Mouse (Mus musculus): Measurements from ENCODE around the gene Psenen. TPM values are rescaled to one million over a fixed set of nuclear protein-coding genes. Genes with fewer than 3 reads are reported as not detected.

Psenen gene
- polyA plus RNA-seq, 1 experiment from 2014 or later = 113 TPM

- WGBS = 1% methylated on average over 39 of the region's 84 CpGs
- Histone ChIP-seq H3K4me2 (ENCODE audit: low read depth, low read length) (peak within 1 kb of the TSS; percentile 78), H3K27me3 (replicated peaks; ENCODE audit: control insufficient read depth, insufficient read depth, low read length) (no peaks in the 10 kb centered on the region), H3K27ac (replicated peaks; ENCODE audit: low read depth, low read length) (peak within 1 kb of the TSS; percentile 30; the same call in 1 of the 2 replicates), H3K4me3 (ENCODE audit: low read depth, low read length) (peak within 1 kb of the TSS; percentile 60), H3K4me1 (ENCODE audit: control insufficient read depth, insufficient read depth, low read length) (peaks cover 12% of the 10 kb centered on the region; the same call in 1 of the 2 replicates), H3K9ac (ENCODE audit: low read depth, low read length) (peak within 1 kb of the TSS; percentile 68), H3K9me3 (ENCODE audit: control insufficient read depth, low read length) (no peaks in the 10 kb centered on the region), H3K36me3 (ENCODE audit: control insufficient read depth, insufficient read depth, low read length) (peaks cover 40% of the 10 kb centered on the region)
- ATAC-seq (ENCODE audit: low read depth) (peak; percentile 93), DNase-seq (ENCODE audit: low spot score) (peak; percentile 99)
These were observed 28.5 kb downstream of the Psenen start, which contains the start of gene Arhgap33 for GRCm38 (mm10) chr7:30534633-30535577. Gene Arhgap33, minus strand, starts transcription at chr7:30535060.

- Histone ChIP-seq H3K27ac (replicated peaks; ENCODE audit: low read depth, low read length) (no peak overlapping the region), H3K9me3 (ENCODE audit: control insufficient read depth, low read length) (no peaks in the 10 kb centered on the region), H3K9ac (ENCODE audit: low read depth, low read length) (peak overlapping the region; percentile 68), H3K4me2 (ENCODE audit: low read depth, low read length) (peak overlapping the region; percentile 78), H3K4me3 (ENCODE audit: low read depth, low read length) (peak overlapping the region; percentile 60), H3K27me3 (replicated peaks; ENCODE audit: control insufficient read depth, insufficient read depth, low read length) (no peaks in the 10 kb centered on the region), H3K4me1 (ENCODE audit: control insufficient read depth, insufficient read depth, low read length) (peaks cover 12% of the 10 kb centered on the region; the same call in 1 of the 2 replicates), H3K36me3 (ENCODE audit: control insufficient read depth, insufficient read depth, low read length) (peaks cover 40% of the 10 kb centered on the region)
- WGBS = 6% methylated on average over 25 of the region's 26 CpGs
- DNase-seq (ENCODE audit: low spot score) (peak; percentile 7), ATAC-seq (ENCODE audit: low read depth) (peak; percentile 19)
These were observed 29.3 kb downstream of the Psenen start for GRCm38 (mm10) chr7:30533941-30534632.

GRCm38 (mm10) chr7:30532931-30533330 is 30.5 kb downstream of the Psenen start:
- DNase-seq (ENCODE audit: low spot score) (peak; percentile 59), ATAC-seq (ENCODE audit: low read depth) (no peak)
- peaks cover 46% of the 10 kb centered on the region for H3K36me3 ChIP-seq (ENCODE audit: control insufficient read depth, insufficient read depth, low read length)
- peak overlapping the region; percentile 78; the same call in 1 of the 2 replicates for H3K4me2 ChIP-seq (ENCODE audit: low read depth, low read length)
- H3K4me3 ChIP-seq (ENCODE audit: low read depth, low read length) = 0 out of 2 replicates have a peak overlapping the region, but pooled peaks have one; percentile 2
- peaks cover 12% of the 10 kb centered on the region; the same call in 1 of the 2 replicates for H3K4me1 ChIP-seq (ENCODE audit: control insufficient read depth, insufficient read depth, low read length)
- WGBS = 34% methylated on average over 5 of the region's 8 CpGs
- no peaks in the 10 kb centered on the region for H3K9me3 ChIP-seq (ENCODE audit: control insufficient read depth, low read length)
- no peak overlapping the region for H3K27ac ChIP-seq (replicated peaks; ENCODE audit: low read depth, low read length)
- H3K9ac ChIP-seq (ENCODE audit: low read depth, low read length) = peak overlapping the region; percentile 46
- H3K27me3 ChIP-seq (replicated peaks; ENCODE audit: control insufficient read depth, insufficient read depth, low read length) = no peaks in the 10 kb centered on the region

- H3K36me3 ChIP-seq (ENCODE audit: control insufficient read depth, insufficient read depth, low read length) = peaks cover 55% of the 10 kb centered on the region
These were observed 32.1 kb downstream of the Psenen start for GRCm38 (mm10) chr7:30531291-30531815.

GRCm38 (mm10) chr7:30526981-30527380 is 36.4 kb downstream of the Psenen start:
- 74% methylated on average over 8 of the region's 14 CpGs for WGBS
- no peaks in the 10 kb centered on the region for H3K9me3 ChIP-seq (ENCODE audit: control insufficient read depth, low read length)
- H3K4me1 ChIP-seq (ENCODE audit: control insufficient read depth, insufficient read depth, low read length) = 0 out of 2 replicates have a peak, but pooled peaks cover 11% of the 10 kb centered on the region
- DNase-seq (ENCODE audit: low spot score) (no peak), ATAC-seq (ENCODE audit: low read depth) (no peak)
- H3K4me3 ChIP-seq (ENCODE audit: low read depth, low read length) = peak overlapping the region; percentile 18; the same call in 1 of the 2 replicates
- H3K27ac ChIP-seq (replicated peaks; ENCODE audit: low read depth, low read length) = peak overlapping the region; percentile 48; the same call in 1 of the 2 replicates
- H3K9ac ChIP-seq (ENCODE audit: low read depth, low read length) = peak overlapping the region; percentile 35; the same call in 1 of the 2 replicates
- peak overlapping the region; percentile 47 for H3K4me2 ChIP-seq (ENCODE audit: low read depth, low read length)
- H3K27me3 ChIP-seq (replicated peaks; ENCODE audit: control insufficient read depth, insufficient read depth, low read length) = no peaks in the 10 kb centered on the region
- H3K36me3 ChIP-seq (ENCODE audit: control insufficient read depth, insufficient read depth, low read length) = peaks cover 67% of the 10 kb centered on the region

More at GRCm38 (mm10) chr7:30531291-30531815, 32.1 kb downstream of the Psenen start:
- Histone ChIP-seq H3K9ac (ENCODE audit: low read depth, low read length) (no peak overlapping the region), H3K4me2 (ENCODE audit: low read depth, low read length) (no peak overlapping the region), H3K9me3 (ENCODE audit: control insufficient read depth, low read length) (no peaks in the 10 kb centered on the region), H3K27ac (replicated peaks; ENCODE audit: low read depth, low read length) (no peak overlapping the region), H3K4me1 (ENCODE audit: control insufficient read depth, insufficient read depth, low read length) (peaks cover 17% of the 10 kb centered on the region; the same call in 1 of the 2 replicates), H3K4me3 (ENCODE audit: low read depth, low read length) (no peak overlapping the region), H3K27me3 (replicated peaks; ENCODE audit: control insufficient read depth, insufficient read depth, low read length) (no peaks in the 10 kb centered on the region)
- DNase-seq (ENCODE audit: low spot score) (peak; percentile 13), ATAC-seq (ENCODE audit: low read depth) (no peak)
- 77% methylated on average over 9 of the region's 9 CpGs for WGBS

GRCm38 (mm10) chr7:30526399-30526798 is 37.0 kb downstream of the Psenen start:
- Histone ChIP-seq H3K9me3 (ENCODE audit: control insufficient read depth, low read length) (no peaks in the 10 kb centered on the region), H3K4me1 (ENCODE audit: control insufficient read depth, insufficient read depth, low read length) (0 out of 2 replicates have a peak, but pooled peaks cover 11% of the 10 kb centered on the region), H3K9ac (ENCODE audit: low read depth, low read length) (peak overlapping the region; percentile 35; the same call in 1 of the 2 replicates), H3K4me3 (ENCODE audit: low read depth, low read length) (peak overlapping the region; percentile 18), H3K27ac (replicated peaks; ENCODE audit: low read depth, low read length) (peak overlapping the region; percentile 48), H3K36me3 (ENCODE audit: control insufficient read depth, insufficient read depth, low read length) (peaks cover 61% of the 10 kb centered on the region), H3K4me2 (ENCODE audit: low read depth, low read length) (peak overlapping the region; percentile 47), H3K27me3 (replicated peaks; ENCODE audit: control insufficient read depth, insufficient read depth, low read length) (no peaks in the 10 kb centered on the region)
- 18% methylated on average over 17 of the region's 17 CpGs for WGBS
- DNase-seq (ENCODE audit: low spot score) = no peak
- ATAC-seq (ENCODE audit: low read depth) = no peak

GRCm38 (mm10) chr7:30525954-30526353 is 37.5 kb downstream of the Psenen start:
- 23% methylated on average over 10 of the region's 10 CpGs for WGBS
- H3K36me3 ChIP-seq (ENCODE audit: control insufficient read depth, insufficient read depth, low read length) = peaks cover 58% of the 10 kb centered on the region
- H3K4me1 ChIP-seq (ENCODE audit: control insufficient read depth, insufficient read depth, low read length) = 0 out of 2 replicates have a peak, but pooled peaks cover 11% of the 10 kb centered on the region
- H3K27me3 ChIP-seq (replicated peaks; ENCODE audit: control insufficient read depth, insufficient read depth, low read length) = no peaks in the 10 kb centered on the region
- DNase-seq (ENCODE audit: low spot score) = peak; percentile 65
- ATAC-seq (ENCODE audit: low read depth) = peak; percentile 47
- H3K9me3 ChIP-seq (ENCODE audit: control insufficient read depth, low read length) = no peaks in the 10 kb centered on the region
- peak overlapping the region; percentile 47 for H3K4me2 ChIP-seq (ENCODE audit: low read depth, low read length)
- peak overlapping the region; percentile 35; the same call in 1 of the 2 replicates for H3K9ac ChIP-seq (ENCODE audit: low read depth, low read length)
- peak overlapping the region; percentile 48 for H3K27ac ChIP-seq (replicated peaks; ENCODE audit: low read depth, low read length)
- peak overlapping the region; percentile 18 for H3K4me3 ChIP-seq (ENCODE audit: low read depth, low read length)

GRCm38 (mm10) chr7:30524487-30524886 is 38.9 kb downstream of the Psenen start:
- Histone ChIP-seq H3K36me3 (ENCODE audit: control insufficient read depth, insufficient read depth, low read length) (peaks cover 43% of the 10 kb centered on the region), H3K4me3 (ENCODE audit: low read depth, low read length) (no peak overlapping the region), H3K27ac (replicated peaks; ENCODE audit: low read depth, low read length) (no peak overlapping the region), H3K9ac (ENCODE audit: low read depth, low read length) (no peak overlapping the region), H3K4me2 (ENCODE audit: low read depth, low read length) (no peak overlapping the region), H3K27me3 (replicated peaks; ENCODE audit: control insufficient read depth, insufficient read depth, low read length) (no peaks in the 10 kb centered on the region), H3K4me1 (ENCODE audit: control insufficient read depth, insufficient read depth, low read length) (0 out of 2 replicates have a peak, but pooled peaks cover 11% of the 10 kb centered on the region), H3K9me3 (ENCODE audit: control insufficient read depth, low read length) (no peaks in the 10 kb centered on the region)
- no peak for DNase-seq (ENCODE audit: low spot score)
- 73% methylated on average over 6 of the region's 6 CpGs for WGBS
- ATAC-seq (ENCODE audit: low read depth) = no peak

Measured in embryonic facial prominence, embryonic 14.5 days (tissue).